Mouse (Mus musculus) cerebellum, adult 2 months (tissue): ENCODE results near the gene Immp2l.

ENCODE experiments used
- CTCF ChIP-seq: fragments of 200-500 bp; IDR thresholded peaks from 2 replicates; pipeline ENCODE4 v1.5.1; 2011; ENCODE audit warnings: low read depth, mild to moderate bottlenecking, control low read depth, low read length, moderate library complexity, borderline replicate concordance; ENCODE audit not compliant: insufficient read depth
- POLR2A ChIP-seq: fragments of 200-500 bp; IDR thresholded peaks from 2 replicates; pipeline ENCODE4 v1.6.1; 2011; ENCODE audit warnings: low read length, control low read depth, borderline replicate concordance; ENCODE audit not compliant: insufficient read depth

- TF ChIP-seq CTCF (no peak), POLR2A (no peak)
Measured at GRCm38 (mm10) chr12:41417099-41417498, 393.2 kb downstream of the Immp2l start.
